ENCODE assay signal across 20 mouse cellular contexts in genomic region chr15:90931451-90931850, GRCm38 (mm10).
"Had no signal": no experiment of that assay in that cellular context is flagged by ENCODE, and none has a peak within 500 bp of the region (broad histone marks: within the 10 kb centered on the region; RNA-seq: fewer than 3 reads in every experiment).

No protein-coding gene starts in this region.

- H3K27ac ChIP-seq: liver, embryonic 14.5 days; lung, embryonic 15.5 days; midbrain, embryonic 10.5 days; midbrain, embryonic 13.5 days; neural tube, embryonic 13.5 days; stomach, embryonic 15.5 days had no signal

- DNase-seq: kidney, adult 18-20 months; kidney, adult 9 months; kidney, postnatal 14 days; kidney, postnatal 4 days; lung, adult 18-20 months; lung, postnatal 10 days; lung, postnatal 36 days; right cerebral cortex, adult 18-20 months; right cerebral cortex, postnatal 14 days; spleen, adult 18-20 months; thymus, adult 18-20 months; thymus, postnatal 36 days had no signal

- H3K4me3 ChIP-seq: lung, embryonic 15.5 days; megakaryocyte, embryonic 14.5 days; midbrain, embryonic 10.5 days; midbrain, embryonic 13.5 days; myocyte; neural tube, embryonic 13.5 days; stomach, embryonic 15.5 days had no signal

- H3K4me1 ChIP-seq: megakaryocyte, embryonic 14.5 days; midbrain, embryonic 10.5 days; midbrain, embryonic 13.5 days; neural tube, embryonic 13.5 days; stomach, embryonic 15.5 days had no signal
